Mouse (Mus musculus): ENCODE measurements around the gene Large2.

GRCm38 (mm10) chr2:92381161-92381560 lies 6.5 kb upstream of the Large2 start:
- TF ChIP-seq CTCF (IDR thresholded peaks at IDR 0.05; ENCODE audit: low read depth) (no peak), EP300 (IDR thresholded peaks at IDR 0.05; ENCODE audit: low read depth) (no peak)

Data from heart, postnatal 0 days (tissue).